Mouse (Mus musculus): ENCODE measurements around the gene Cygb.

GRCm38 (mm10) chr11:116667930-116668329 lies 13.8 kb upstream of the Cygb start:
- TF ChIP-seq CTCF (IDR thresholded peaks at IDR 0.05; ENCODE audit: low read depth) (no peak), EP300 (IDR thresholded peaks at IDR 0.05; ENCODE audit: low read depth) (no peak)

Measured in heart, postnatal 0 days (tissue).